Mouse (Mus musculus): Measurements from ENCODE around the gene Cdkn2b.

Cdkn2b gene

GRCm38 (mm10) chr4:89286566-89286965 is 24.3 kb downstream of the Cdkn2b start:
- DNase-seq = no peak

- DNase-seq = no peak
Observed at GRCm38 (mm10) chr4:89285688-89286087, 25.2 kb downstream of the Cdkn2b start.

GRCm38 (mm10) chr4:89282661-89283060 is 28.2 kb downstream of the Cdkn2b start:
- no peak for DNase-seq

- DNase-seq = no peak
Observed at GRCm38 (mm10) chr4:89282036-89282566, 28.7 kb downstream of the Cdkn2b start.

GRCm38 (mm10) chr4:89281236-89281635 is 29.6 kb downstream of the Cdkn2b start:
- DNase-seq = no peak

- DNase-seq = no peak
Observed at GRCm38 (mm10) chr4:89279641-89280040, 31.2 kb downstream of the Cdkn2b start.

- DNase-seq = no peak
Observed at GRCm38 (mm10) chr4:89277381-89277940, 33.4 kb downstream of the Cdkn2b start.

- DNase-seq = no peak
Observed at GRCm38 (mm10) chr4:89276669-89277219, 34.1 kb downstream of the Cdkn2b start.

GRCm38 (mm10) chr4:89275811-89276584 is 34.8 kb downstream of the Cdkn2b start:
- DNase-seq = no peak

- no peak for DNase-seq
Observed at GRCm38 (mm10) chr4:89274829-89275548, 35.9 kb downstream of the Cdkn2b start.

GRCm38 (mm10) chr4:89274006-89274405 is 36.8 kb downstream of the Cdkn2b start:
- no peak for DNase-seq

GRCm38 (mm10) chr4:89273585-89273984 is 37.3 kb downstream of the Cdkn2b start:
- no peak for DNase-seq

GRCm38 (mm10) chr4:89272961-89273540 is 37.8 kb downstream of the Cdkn2b start:
- no peak for DNase-seq

GRCm38 (mm10) chr4:89272101-89272718 is 38.6 kb downstream of the Cdkn2b start:
- no peak for DNase-seq

GRCm38 (mm10) chr4:89257768-89258167 is 53.1 kb downstream of the Cdkn2b start:
- DNase-seq = no peak

All from cerebellum, adult 9-10 months (tissue).